Mouse (Mus musculus) limb, embryonic 12.5 days (tissue): ENCODE measurements at regions not wholly inside any gene's neighbourhood (a gene's known extent, or its start where the extent isn't known, plus 50 kb on each side); places are given as distances from the start of the nearest gene placed in this dataset.
A peak's percentile ranks its signal among the peaks of the same experiment; 100 is the strongest.

ENCODE experiments used
- ATAC-seq: fragments of 200-750 bp; cut with Nextera tagmentation; 2 replicates; pipeline ENCODE4 v1.8.0; 2017; ENCODE audit warnings: low read depth, moderate TSS enrichment; ENCODE audit not compliant: insufficient number of reproducible peaks, insufficient read depth, low FRiP score, low TSS enrichment
- H3K27ac ChIP-seq: fragments of 300-500 bp; sonication (generic); 2 replicates; pipeline ENCODE4 v1.5.1; 2016; ENCODE audit warnings: mild to moderate bottlenecking, moderate library complexity
- H3K27me3 ChIP-seq: fragments of 300-500 bp; sonication (generic); 2 replicates; pipeline ENCODE4 v1.6.1; 2016; ENCODE audit warnings: mild to moderate bottlenecking, moderate library complexity
- H3K36me3 ChIP-seq: fragments of 300-500 bp; sonication (generic); 2 replicates; pipeline ENCODE4 v1.6.1; 2016; ENCODE audit warnings: mild to moderate bottlenecking, moderate library complexity
- H3K4me1 ChIP-seq: fragments of 300-500 bp; sonication (generic); replicated peaks from 2 replicates; pipeline ENCODE4 v1.6.1; 2016
- H3K4me2 ChIP-seq: fragments of 300-500 bp; sonication (generic); 2 replicates; pipeline ENCODE4 v1.6.1; 2016; ENCODE audit warnings: mild to moderate bottlenecking, moderate library complexity
- H3K4me3 ChIP-seq: fragments of 300-500 bp; sonication (generic); replicated peaks from 2 replicates; pipeline ENCODE4 v1.5.1; 2016; ENCODE audit warnings: mild to moderate bottlenecking
- H3K9ac ChIP-seq: fragments of 300-500 bp; sonication (generic); replicated peaks from 2 replicates; pipeline ENCODE4 v1.6.1; 2016; ENCODE audit warnings: mild to moderate bottlenecking, moderate library complexity
- H3K9me3 ChIP-seq: fragments of 300-500 bp; sonication (generic); 2 replicates; pipeline ENCODE4 v1.6.1; 2016; ENCODE audit warnings: mild to moderate bottlenecking, moderate library complexity
- WGBS: fragments of 180-500 bp; shearing (Covaris S2); methylation state at CpG from one replicate; pipeline ENCODE4 v1.1.7; 2016; 5-methylcytosine and 5-hydroxymethylcytosine counted together

DNA sequence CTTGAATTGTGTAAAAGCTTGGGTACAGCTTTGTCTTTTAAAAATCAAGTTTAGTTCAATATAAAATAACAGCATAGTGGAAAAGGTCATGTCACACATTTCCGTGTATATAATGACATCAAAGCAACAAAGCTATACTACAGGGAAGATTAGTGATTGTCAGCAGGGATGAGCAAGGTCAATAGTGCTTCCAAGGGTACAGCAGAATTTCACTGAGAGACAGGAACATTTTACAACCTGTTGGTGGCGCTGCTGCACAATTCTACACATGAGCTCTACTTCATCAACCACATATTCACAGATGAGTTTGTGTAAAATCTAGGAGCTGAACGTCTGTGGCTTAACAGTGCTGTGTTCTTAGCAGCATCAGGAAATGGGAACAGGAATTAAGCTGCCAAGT is 74.3 kb upstream of the A2m start:
- WGBS: 6% methylated on average over 3 of the region's 3 CpGs
- H3K9ac ChIP-seq: no peak overlapping the region
- H3K27ac ChIP-seq: no peak overlapping the region
- no peak for ATAC-seq
- H3K4me1 ChIP-seq: no peaks in the 10 kb centered on the region
- no peak overlapping the region for H3K4me3 ChIP-seq
- no peaks in the 10 kb centered on the region for H3K36me3 ChIP-seq
- no peaks in the 10 kb centered on the region for H3K27me3 ChIP-seq
- H3K9me3 ChIP-seq: no peaks in the 10 kb centered on the region
- H3K4me2 ChIP-seq: no peak overlapping the region

DNA sequence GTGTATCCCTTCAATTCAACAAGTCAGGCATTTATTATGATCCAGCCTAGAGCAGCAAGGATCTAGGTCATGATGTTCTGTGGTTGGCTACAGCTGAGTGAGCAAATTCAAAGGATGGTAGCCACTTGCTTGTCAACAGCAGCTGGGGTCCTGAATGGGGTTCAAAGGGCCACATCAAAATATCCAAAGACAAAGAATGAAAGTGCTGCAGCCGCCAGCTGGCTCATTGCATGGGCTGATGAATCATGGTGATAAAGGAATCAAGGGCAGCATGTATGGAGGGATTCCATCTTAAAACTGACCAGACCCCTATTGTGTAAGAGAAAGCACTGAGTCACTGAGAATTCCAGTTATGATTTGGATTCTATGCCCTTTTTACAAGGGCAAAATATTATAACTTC is 74.8 kb upstream of the A2m start:
- no peak overlapping the region for H3K9ac ChIP-seq
- ATAC-seq: no peak
- 74% methylated on average over 1 of the region's 1 CpGs for WGBS

DNA sequence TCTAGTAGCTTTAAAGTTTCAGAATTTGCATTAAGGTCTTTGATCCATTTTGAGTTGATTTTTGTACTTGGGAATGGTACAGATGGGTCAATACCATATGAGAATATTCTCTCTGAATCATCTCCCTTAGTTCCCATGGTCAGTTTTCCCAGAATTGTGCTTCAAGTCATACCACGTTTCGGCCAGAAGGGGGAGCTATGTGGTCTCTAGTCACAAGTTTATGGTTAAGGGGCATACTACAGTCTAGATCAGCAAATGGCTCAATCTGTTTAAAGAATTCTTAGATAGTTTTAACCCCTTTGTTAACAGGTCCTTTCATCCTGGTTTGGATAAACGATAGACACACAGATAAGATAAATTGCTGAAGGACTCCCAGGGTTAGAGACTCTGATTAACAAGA is 78.7 kb upstream of the A2m start:
- Histone ChIP-seq H3K27ac (no peak overlapping the region), H3K9me3 (no peaks in the 10 kb centered on the region), H3K4me2 (no peak overlapping the region), H3K4me3 (no peak overlapping the region), H3K9ac (no peak overlapping the region), H3K27me3 (no peaks in the 10 kb centered on the region), H3K36me3 (no peaks in the 10 kb centered on the region), H3K4me1 (no peaks in the 10 kb centered on the region)
- ATAC-seq: no peak
- WGBS: 9% methylated on average over 3 of the region's 3 CpGs

More for the DNA sequence above, 74.8 kb upstream of the A2m start:
- Histone ChIP-seq H3K36me3 (no peaks in the 10 kb centered on the region), H3K4me3 (no peak overlapping the region), H3K4me2 (no peak overlapping the region), H3K9me3 (no peaks in the 10 kb centered on the region), H3K4me1 (no peaks in the 10 kb centered on the region), H3K27ac (no peak overlapping the region), H3K27me3 (no peaks in the 10 kb centered on the region)

DNA sequence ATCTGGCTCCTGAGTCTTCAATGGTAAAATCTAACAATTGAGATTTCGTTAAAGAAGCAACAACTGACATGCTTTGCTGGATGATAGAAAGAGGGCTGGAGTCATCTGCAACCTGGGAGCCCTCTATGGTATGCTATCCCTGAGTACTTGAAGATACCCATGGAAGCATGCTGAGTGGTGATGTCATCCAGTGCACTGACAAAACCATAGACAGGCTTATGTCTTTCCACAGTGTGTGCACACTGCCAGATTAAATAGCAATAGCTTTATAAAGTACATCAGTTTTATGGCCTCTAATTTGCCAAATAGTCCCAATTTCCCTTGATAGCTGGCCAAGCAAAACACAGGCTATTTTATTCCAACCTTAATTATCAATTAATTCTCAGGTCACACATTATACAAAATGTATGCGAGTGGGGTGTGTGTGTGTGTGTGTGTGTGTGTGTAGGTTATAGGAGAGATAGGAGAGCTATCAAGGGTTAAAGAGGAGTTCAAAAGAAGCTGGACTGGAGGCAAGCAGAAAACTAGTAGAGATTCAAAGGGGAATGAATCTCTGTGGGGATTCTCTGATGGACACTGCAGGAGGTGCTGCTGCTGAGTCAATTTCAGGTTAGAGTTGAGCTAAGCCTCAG is 80.1 kb upstream of the Iqsec3 start:
- no peaks in the 10 kb centered on the region for H3K4me1 ChIP-seq
- H3K4me2 ChIP-seq: no peak overlapping the region
- no peaks in the 10 kb centered on the region for H3K9me3 ChIP-seq
- H3K4me3 ChIP-seq: no peak overlapping the region
- no peak overlapping the region for H3K9ac ChIP-seq
- H3K27ac ChIP-seq: no peak overlapping the region
- H3K36me3 ChIP-seq: no peaks in the 10 kb centered on the region
- H3K27me3 ChIP-seq: no peaks in the 10 kb centered on the region
- WGBS: 87% methylated on average over 2 of the region's 2 CpGs
- no peak for ATAC-seq

DNA sequence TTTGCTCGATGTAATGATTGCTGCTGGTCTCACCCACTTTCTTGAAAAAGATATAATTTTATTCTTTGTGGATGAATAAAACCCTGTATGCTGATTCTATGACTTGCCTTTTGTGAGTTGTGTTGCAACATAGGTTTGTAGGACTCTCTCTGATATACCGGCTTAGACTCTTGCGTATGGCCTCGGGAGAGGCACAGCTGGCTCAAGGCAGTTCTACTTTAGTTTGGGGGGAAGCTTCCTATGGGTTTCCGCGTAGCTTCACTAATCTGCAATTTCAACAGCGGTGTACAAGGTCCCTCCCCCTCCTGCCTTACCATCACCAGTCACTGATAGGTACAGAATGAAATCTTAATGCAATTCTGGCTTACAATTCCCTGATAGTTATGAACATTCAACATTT is 60.0 kb upstream of the Iqsec3 start:
- H3K27me3 ChIP-seq: no peaks in the 10 kb centered on the region
- no peak overlapping the region for H3K27ac ChIP-seq
- H3K9me3 ChIP-seq: no peaks in the 10 kb centered on the region
- H3K9ac ChIP-seq: no peak overlapping the region
- 70% methylated on average over 7 of the region's 7 CpGs for WGBS
- H3K4me1 ChIP-seq: no peaks in the 10 kb centered on the region
- no peak overlapping the region for H3K4me3 ChIP-seq
- H3K36me3 ChIP-seq: no peaks in the 10 kb centered on the region
- no peak for ATAC-seq
- H3K4me2 ChIP-seq: no peak overlapping the region

DNA sequence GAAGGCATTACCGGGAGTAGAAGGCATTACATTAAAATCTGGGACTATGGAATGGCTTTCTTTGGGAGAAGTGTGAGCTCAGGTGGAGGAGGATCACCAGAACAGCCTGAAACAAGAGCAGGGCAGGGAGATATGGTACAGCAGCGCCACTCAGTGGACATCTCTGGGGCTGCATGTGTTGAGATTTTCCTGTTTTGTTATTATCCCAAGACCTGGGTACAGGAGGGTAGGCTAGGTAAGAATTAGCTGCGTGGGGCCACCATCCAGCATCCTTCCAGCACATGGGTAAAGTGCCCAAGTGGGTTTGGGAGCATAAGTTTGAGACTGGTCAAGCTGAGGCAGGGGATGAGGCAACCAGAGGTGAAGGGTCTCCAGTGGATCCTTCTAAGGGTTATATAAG is 59.4 kb upstream of the Iqsec3 start:
- 2% methylated on average over 3 of the region's 3 CpGs for WGBS
- Histone ChIP-seq H3K27ac (no peak overlapping the region), H3K4me1 (no peaks in the 10 kb centered on the region), H3K4me3 (no peak overlapping the region), H3K27me3 (no peaks in the 10 kb centered on the region), H3K36me3 (no peaks in the 10 kb centered on the region), H3K9me3 (no peaks in the 10 kb centered on the region), H3K9ac (no peak overlapping the region), H3K4me2 (no peak overlapping the region)
- peak; percentile 58 for ATAC-seq

DNA sequence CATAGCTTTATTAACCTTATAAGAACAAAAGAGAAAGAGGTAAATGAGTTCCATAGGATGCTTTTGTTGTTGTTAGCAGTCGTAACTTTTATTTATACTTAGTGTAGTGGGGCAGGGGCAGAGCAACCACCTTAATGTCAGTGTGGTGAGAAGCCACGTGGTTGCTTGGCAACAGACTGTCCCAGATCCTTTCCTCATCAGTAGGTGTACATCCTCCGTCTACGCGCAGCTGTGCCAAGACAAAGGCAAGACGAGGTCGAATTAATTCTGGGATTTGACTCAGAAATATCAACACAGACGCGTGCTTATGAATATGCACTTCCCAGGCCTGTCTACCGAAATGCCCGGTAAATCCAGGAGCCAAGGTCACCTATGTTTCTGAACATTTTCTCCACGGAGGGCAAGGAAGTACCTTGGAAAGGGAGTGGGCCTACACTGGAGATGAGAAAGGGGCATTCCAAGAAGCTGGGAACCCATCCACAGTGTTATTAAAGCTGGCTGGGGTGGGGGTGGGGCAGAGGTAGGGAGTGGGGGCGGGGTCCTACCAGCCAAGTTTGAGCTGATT is 58.4 kb upstream of the Iqsec3 start:
- Histone ChIP-seq H3K4me3 (no peak overlapping the region), H3K4me1 (no peaks in the 10 kb centered on the region), H3K27me3 (no peaks in the 10 kb centered on the region), H3K27ac (no peak overlapping the region), H3K4me2 (no peak overlapping the region), H3K36me3 (no peaks in the 10 kb centered on the region), H3K9me3 (no peaks in the 10 kb centered on the region), H3K9ac (no peak overlapping the region)
- whole genome bisulfite sequencing: 72% methylated on average over 13 of the region's 13 CpGs
- ATAC-seq: no peak

DNA sequence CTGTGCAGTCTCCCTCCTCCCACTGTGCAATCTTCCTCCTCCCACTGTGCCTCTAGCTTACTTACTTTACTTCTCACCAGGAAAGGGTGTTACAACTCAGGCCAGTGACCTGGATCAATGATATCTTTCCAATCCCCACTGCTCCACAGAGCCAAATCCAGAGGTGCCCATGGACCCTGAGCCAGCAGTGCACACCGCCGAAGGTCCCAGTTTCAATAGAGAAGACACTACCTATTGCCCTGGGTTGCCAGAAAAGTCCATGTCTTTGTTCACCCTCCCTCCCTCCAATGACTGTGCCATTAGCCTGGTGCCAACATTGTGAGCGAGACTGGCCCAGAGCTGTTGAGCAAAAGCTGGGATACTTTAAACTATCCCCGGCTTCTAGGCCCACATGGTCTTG is 53.8 kb upstream of the Iqsec3 start:
- WGBS: 93% methylated on average over 4 of the region's 4 CpGs
- no peaks in the 10 kb centered on the region for H3K4me1 ChIP-seq
- H3K27ac ChIP-seq: no peak overlapping the region
- H3K27me3 ChIP-seq: no peaks in the 10 kb centered on the region
- H3K4me2 ChIP-seq: no peak overlapping the region
- no peaks in the 10 kb centered on the region for H3K36me3 ChIP-seq
- H3K4me3 ChIP-seq: no peak overlapping the region
- H3K9ac ChIP-seq: no peak overlapping the region
- H3K9me3 ChIP-seq: no peaks in the 10 kb centered on the region
- ATAC-seq: no peak

DNA sequence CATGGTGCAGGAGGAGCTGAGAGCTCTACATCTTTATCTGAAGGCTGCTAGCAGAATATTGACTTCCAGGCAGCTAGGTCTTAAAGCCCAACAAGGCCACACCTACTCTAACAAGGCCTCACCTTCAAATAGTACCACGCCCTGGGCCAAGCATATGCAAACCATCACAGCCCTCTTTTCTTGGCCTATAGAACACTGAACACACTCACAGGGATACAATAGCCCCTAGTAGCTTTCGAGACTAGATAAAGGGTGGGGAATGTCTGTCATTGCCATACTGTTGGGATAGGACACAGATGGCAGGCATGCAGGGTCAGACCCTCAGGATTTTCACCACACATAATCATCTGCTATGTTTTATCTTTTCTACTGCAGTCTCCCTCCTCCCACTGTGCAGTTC is 52.6 kb upstream of the Iqsec3 start:
- WGBS: 91% methylated on average over 2 of the region's 2 CpGs
- Histone ChIP-seq H3K4me3 (no peak overlapping the region), H3K27me3 (no peaks in the 10 kb centered on the region), H3K4me2 (no peak overlapping the region), H3K9me3 (no peaks in the 10 kb centered on the region), H3K4me1 (no peaks in the 10 kb centered on the region), H3K9ac (no peak overlapping the region), H3K36me3 (no peaks in the 10 kb centered on the region), H3K27ac (no peak overlapping the region)
- 0 out of 2 replicates have a peak, but pooled peaks have one; percentile 37 for ATAC-seq

DNA sequence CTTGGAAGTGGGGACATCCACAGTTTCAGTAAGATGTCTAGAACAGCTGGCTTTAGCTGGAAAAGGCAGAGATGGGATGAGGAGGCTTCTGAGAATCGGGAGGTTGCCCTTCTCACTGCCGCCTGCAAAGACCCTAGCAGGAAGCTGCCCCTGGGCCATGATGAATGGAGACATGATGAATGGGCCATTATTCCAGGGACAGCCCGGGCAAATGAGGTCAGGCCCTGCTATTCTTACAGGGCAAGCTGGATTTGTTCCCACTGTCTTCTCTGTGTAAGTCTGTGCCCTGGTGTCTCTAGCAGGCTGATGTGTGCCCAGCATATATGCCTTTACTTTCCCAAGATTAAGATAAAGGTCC is 51.1 kb upstream of the Iqsec3 start:
- ATAC-seq: no peak
- no peak overlapping the region for H3K27ac ChIP-seq
- no peak overlapping the region for H3K4me3 ChIP-seq
- H3K9ac ChIP-seq: no peak overlapping the region
- no peaks in the 10 kb centered on the region for H3K4me1 ChIP-seq
- no peak overlapping the region for H3K4me2 ChIP-seq
- H3K27me3 ChIP-seq: no peaks in the 10 kb centered on the region
- no peaks in the 10 kb centered on the region for H3K36me3 ChIP-seq
- no peaks in the 10 kb centered on the region for H3K9me3 ChIP-seq
- WGBS: 40% methylated on average over 3 of the region's 3 CpGs

DNA sequence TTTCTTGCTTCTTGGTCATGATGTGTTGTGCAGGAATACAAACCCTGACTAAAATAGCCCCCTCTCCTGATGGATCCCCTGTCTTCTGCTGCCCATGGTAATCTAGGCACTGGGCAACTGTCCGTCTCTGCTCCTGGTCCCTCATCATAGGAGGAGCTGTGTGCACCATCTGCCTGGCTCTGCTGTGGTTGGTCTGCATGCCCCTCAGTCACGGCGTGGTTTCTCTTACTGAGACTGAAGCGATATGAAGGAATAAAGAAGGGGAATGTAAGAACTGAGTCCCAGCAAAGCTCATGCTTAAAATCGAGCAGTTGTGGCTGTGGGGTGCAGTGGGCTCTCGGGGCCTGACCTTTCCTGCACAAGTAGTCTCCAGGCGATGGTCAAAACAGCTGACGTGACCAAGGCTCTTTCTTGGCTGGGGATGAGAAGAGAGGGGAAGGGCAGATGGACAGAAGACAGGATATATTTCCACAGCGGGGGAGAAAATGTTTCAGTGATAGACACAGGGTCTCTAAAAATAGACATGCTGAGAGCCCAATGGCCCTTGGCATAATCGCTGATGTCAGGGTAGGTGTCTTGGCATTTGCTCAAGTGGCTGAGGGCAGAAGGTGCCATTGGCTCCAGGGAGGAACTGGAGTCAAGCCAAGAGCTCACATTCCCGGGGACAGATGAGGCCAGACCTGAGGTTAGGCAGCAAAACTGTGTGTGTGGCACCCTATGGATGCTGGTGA is 50.6 kb upstream of the Iqsec3 start:
- H3K27ac ChIP-seq: no peak overlapping the region
- H3K9ac ChIP-seq: no peak overlapping the region
- 83% methylated on average over 11 of the region's 11 CpGs for WGBS
- no peaks in the 10 kb centered on the region for H3K27me3 ChIP-seq
- no peaks in the 10 kb centered on the region for H3K36me3 ChIP-seq
- no peak overlapping the region for H3K4me3 ChIP-seq
- no peaks in the 10 kb centered on the region for H3K9me3 ChIP-seq
- no peak for ATAC-seq
- no peak overlapping the region for H3K4me2 ChIP-seq
- H3K4me1 ChIP-seq: no peaks in the 10 kb centered on the region
